Mouse (Mus musculus) lung, postnatal 14 days (tissue): ENCODE data around the gene Lpcat3.
A peak's percentile ranks its signal among the peaks of the same experiment; 100 is the strongest.

Source experiments
- DNase-seq: peaks from one replicate; pipeline ENCODE4 v3.0.0; 2021

Lpcat3 gene

GRCm38 (mm10) chr6:124740211-124740887, 77.5 kb downstream of the Lpcat3 start:
- peak; percentile 49 for DNase-seq

GRCm38 (mm10) chr6:124740888-124741761, 78.3 kb downstream of the Lpcat3 start, which contains the start of gene Grcc10:
TSS of gene Grcc10 (minus strand) at chr6:124741374.
- DNase-seq: peak; percentile 82

GRCm38 (mm10) chr6:124741842-124742241, 79.0 kb downstream of the Lpcat3 start:
- DNase-seq: no peak

GRCm38 (mm10) chr6:124742839-124743514, 80.2 kb downstream of the Lpcat3 start:
- no peak for DNase-seq

GRCm38 (mm10) chr6:124743647-124744046, 80.8 kb downstream of the Lpcat3 start:
- DNase-seq: no peak

- no peak for DNase-seq
Measured at GRCm38 (mm10) chr6:124744755-124745321, 82.0 kb downstream of the Lpcat3 start.

- peak; percentile 95 for DNase-seq
Measured at GRCm38 (mm10) chr6:124745490-124746295, 82.9 kb downstream of the Lpcat3 start.

GRCm38 (mm10) chr6:124746296-124746605, 83.4 kb downstream of the Lpcat3 start:
- DNase-seq: no peak

- no peak for DNase-seq
Measured at GRCm38 (mm10) chr6:124746654-124747632, 84.1 kb downstream of the Lpcat3 start.

- no peak for DNase-seq
Measured at GRCm38 (mm10) chr6:124750405-124750804, 87.6 kb downstream of the Lpcat3 start.

- no peak for DNase-seq
Measured at GRCm38 (mm10) chr6:124753861-124754260, 91.0 kb downstream of the Lpcat3 start.
